Mouse (Mus musculus): Measurements from ENCODE around the gene Krtcap3. TPM values are rescaled to one million over a fixed set of nuclear protein-coding genes. Genes with fewer than 3 reads are reported as not detected.

The Krtcap3 gene
- polyA plus RNA-seq, 1 experiment from 2014 or later, result 4.7 TPM

DNA sequence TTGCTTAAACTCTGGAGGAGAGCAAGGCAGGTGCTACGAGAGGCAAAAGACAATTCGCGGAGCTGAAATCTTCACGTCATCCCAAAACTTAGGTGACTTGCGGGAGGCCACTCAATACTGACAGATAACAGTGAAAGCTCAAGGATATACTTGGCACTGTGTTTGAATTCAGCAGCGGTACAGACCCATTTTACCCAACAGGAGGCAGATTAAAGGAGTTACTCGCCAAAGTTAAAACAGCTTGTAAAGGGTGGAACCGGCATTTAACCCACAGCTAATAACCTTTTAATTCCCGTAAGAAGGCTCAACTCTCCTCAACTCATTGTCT is 39.8 kb downstream of the Krtcap3 start:
- Histone ChIP-seq H3K27ac (replicated peaks) (peak overlapping the region; percentile 81), H3K9ac (replicated peaks) (peak overlapping the region; percentile 59), H3K4me1 (peaks cover 30% of the 10 kb centered on the region), H3K27me3 (no peaks in the 10 kb centered on the region), H3K9me3 (no peaks in the 10 kb centered on the region), H3K36me3 (peaks cover 14% of the 10 kb centered on the region; the same call in 1 of the 2 replicates), H3K4me3 (peak overlapping the region; percentile 51), H3K4me2 (replicated peaks) (peak overlapping the region; percentile 84)
- 3% methylated on average over 9 of the region's 9 CpGs for WGBS
- no peak for ATAC-seq (ENCODE audit: low FRiP score, low read depth)

DNA sequence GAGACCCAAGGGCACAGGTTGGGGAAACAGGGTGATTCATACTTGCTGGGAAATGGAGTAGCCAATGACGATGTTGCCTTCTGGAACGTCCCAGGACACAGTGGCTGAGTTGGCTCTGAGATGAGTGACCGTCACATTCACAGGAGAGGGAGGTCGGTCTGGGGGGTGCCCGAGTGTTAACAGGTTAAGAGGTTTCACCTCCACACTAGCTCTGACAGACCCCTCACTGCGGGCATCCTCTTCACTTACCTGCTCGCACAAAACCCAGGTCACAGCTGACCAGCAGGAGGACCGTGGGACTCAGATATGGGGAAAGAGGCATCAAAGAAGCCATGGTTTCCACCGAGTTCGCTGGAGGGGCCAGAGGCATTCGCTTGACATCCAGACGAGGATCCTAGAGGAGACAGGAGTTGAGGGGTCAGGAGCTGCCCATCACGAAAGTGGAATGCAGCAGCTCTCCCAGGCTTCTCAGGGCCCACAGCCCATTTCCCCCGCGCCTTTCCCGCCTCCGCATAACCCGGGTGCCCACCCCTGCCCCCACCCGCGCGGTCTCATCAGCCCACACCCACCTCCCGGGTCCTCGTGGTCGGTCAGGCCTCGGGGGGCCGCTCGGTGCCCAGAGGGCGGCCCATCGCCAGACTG is 43.6 kb downstream of the Krtcap3 start:
- Histone ChIP-seq H3K36me3 (0 out of 2 replicates have a peak, but pooled peaks cover 8% of the 10 kb centered on the region), H3K27ac (replicated peaks) (peak overlapping the region; percentile 88), H3K9me3 (no peaks in the 10 kb centered on the region), H3K9ac (replicated peaks) (peak overlapping the region; percentile 93), H3K27me3 (peaks cover 6% of the 10 kb centered on the region; the same call in 1 of the 2 replicates), H3K4me1 (peaks cover 28% of the 10 kb centered on the region), H3K4me3 (peak overlapping the region; percentile 82), H3K4me2 (replicated peaks) (peak overlapping the region; percentile 87)
- no peak for ATAC-seq (ENCODE audit: low FRiP score, low read depth)
- 5% methylated on average over 26 of the region's 29 CpGs for WGBS

- Histone ChIP-seq H3K9ac (replicated peaks) (peak within 1 kb of the TSS; percentile 93), H3K36me3 (0 out of 2 replicates have a peak, but pooled peaks cover 8% of the 10 kb centered on the region), H3K4me2 (replicated peaks) (peak within 1 kb of the TSS; percentile 87), H3K27me3 (peaks cover 6% of the 10 kb centered on the region; the same call in 1 of the 2 replicates), H3K4me1 (peaks cover 23% of the 10 kb centered on the region), H3K27ac (replicated peaks) (peak within 1 kb of the TSS; percentile 88), H3K9me3 (no peaks in the 10 kb centered on the region), H3K4me3 (peak within 1 kb of the TSS; percentile 82)
- peak; percentile 83 for ATAC-seq (ENCODE audit: low FRiP score, low read depth)
- WGBS, result under 1% methylated on average over 32 of the region's 46 CpGs
Observed at GRCm38 (mm10) chr5:31295606-31296141, 44.2 kb downstream of the Krtcap3 start, which contains the start of gene Fndc4. Gene Fndc4, minus strand, starts transcription at chr5:31296080.

- 84% methylated on average over 13 of the region's 13 CpGs for WGBS
- H3K4me2 ChIP-seq (replicated peaks), result peak within 1 kb of the TSS; percentile 87
- 0 out of 2 replicates have a peak, but pooled peaks cover 8% of the 10 kb centered on the region for H3K36me3 ChIP-seq
- peaks cover 16% of the 10 kb centered on the region for H3K4me1 ChIP-seq
- H3K9me3 ChIP-seq, result no peaks in the 10 kb centered on the region
- H3K27me3 ChIP-seq, result peaks cover 6% of the 10 kb centered on the region; the same call in 1 of the 2 replicates
- H3K27ac ChIP-seq (replicated peaks), result no peak within 1 kb of the TSS
- H3K9ac ChIP-seq (replicated peaks), result peak within 1 kb of the TSS; percentile 93; the same call in 1 of the 2 replicates
- ATAC-seq (ENCODE audit: low FRiP score, low read depth), result no peak
- H3K4me3 ChIP-seq, result peak within 1 kb of the TSS; percentile 82; the same call in 1 of the 2 replicates
Observed at GRCm38 (mm10) chr5:31297047-31297757, 45.7 kb downstream of the Krtcap3 start, which contains the start of gene Gckr. Gene Gckr, plus strand, starts transcription at chr5:31297443.

GRCm38 (mm10) chr5:31297981-31298380 is 46.5 kb downstream of the Krtcap3 start:
- no peak overlapping the region for H3K4me3 ChIP-seq
- peaks cover 6% of the 10 kb centered on the region; the same call in 1 of the 2 replicates for H3K27me3 ChIP-seq

GRCm38 (mm10) chr5:31298486-31298885 is 47.0 kb downstream of the Krtcap3 start:
- Histone ChIP-seq H3K27ac (replicated peaks) (no peak overlapping the region), H3K4me1 (peaks cover 16% of the 10 kb centered on the region), H3K36me3 (0 out of 2 replicates have a peak, but pooled peaks cover 8% of the 10 kb centered on the region), H3K27me3 (peaks cover 6% of the 10 kb centered on the region; the same call in 1 of the 2 replicates), H3K4me2 (replicated peaks) (no peak overlapping the region), H3K4me3 (no peak overlapping the region), H3K9me3 (no peaks in the 10 kb centered on the region), H3K9ac (replicated peaks) (no peak overlapping the region)
- WGBS, result 78% methylated on average over 2 of the region's 2 CpGs
- no peak for ATAC-seq (ENCODE audit: low FRiP score, low read depth)

More at GRCm38 (mm10) chr5:31297981-31298380, 46.5 kb downstream of the Krtcap3 start:
- ATAC-seq (ENCODE audit: low FRiP score, low read depth), result no peak
- 0 out of 2 replicates have a peak, but pooled peaks cover 8% of the 10 kb centered on the region for H3K36me3 ChIP-seq
- H3K9me3 ChIP-seq, result no peaks in the 10 kb centered on the region
- H3K4me1 ChIP-seq, result peaks cover 16% of the 10 kb centered on the region
- H3K27ac ChIP-seq (replicated peaks), result no peak overlapping the region
- 81% methylated on average over 3 of the region's 3 CpGs for WGBS
- H3K4me2 ChIP-seq (replicated peaks), result no peak overlapping the region
- H3K9ac ChIP-seq (replicated peaks), result no peak overlapping the region

DNA sequence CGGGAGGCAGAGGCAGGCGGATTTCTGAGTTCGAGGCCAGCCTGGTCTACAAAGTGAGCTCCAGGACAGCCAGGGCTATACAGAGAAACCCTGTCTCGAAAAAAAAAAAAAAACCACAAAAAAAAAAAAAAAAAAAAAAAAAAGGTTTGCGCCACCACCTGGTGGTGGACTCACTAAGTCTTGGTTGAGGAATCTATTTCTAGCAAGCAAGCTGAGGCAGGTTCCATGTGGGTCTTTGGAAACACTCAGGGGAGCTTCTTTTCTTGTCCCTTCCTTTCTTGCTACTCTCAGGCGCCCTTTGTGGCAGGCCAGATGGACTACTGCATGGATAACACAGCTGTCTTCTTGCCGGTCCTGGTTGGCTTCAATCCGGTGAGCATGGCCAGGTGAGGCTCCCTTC is 50.4 kb downstream of the Krtcap3 start:
- Histone ChIP-seq H3K4me2 (replicated peaks) (no peak overlapping the region), H3K9me3 (no peaks in the 10 kb centered on the region), H3K9ac (replicated peaks) (no peak overlapping the region), H3K4me1 (no peaks in the 10 kb centered on the region), H3K27ac (replicated peaks) (no peak overlapping the region), H3K4me3 (no peak overlapping the region), H3K27me3 (peaks cover 6% of the 10 kb centered on the region; the same call in 1 of the 2 replicates), H3K36me3 (no peaks in the 10 kb centered on the region)
- ATAC-seq (ENCODE audit: low FRiP score, low read depth), result no peak
- WGBS, result 78% methylated on average over 7 of the region's 8 CpGs

Other genes starting within 250 kb of the Krtcap3 start
- 117 and 120 TPM in 2 replicates for gene Atraid, start 203.4 kb upstream of the Krtcap3 start, polyA plus RNA-seq (2016; fragmentation: Nextera tagmentation; extraction: Ambion mirVana)
- gene Slc5a6, start 202.8 kb upstream of the Krtcap3 start, polyA plus RNA-seq (2016; fragmentation: Nextera tagmentation; extraction: Ambion mirVana), result 11.7 and 12.9 TPM in 2 replicates
- 39.2 and 39.7 TPM in 2 replicates for gene Cad, start 196.9 kb upstream of the Krtcap3 start, polyA plus RNA-seq (2016; fragmentation: Nextera tagmentation; extraction: Ambion mirVana)
- gene Dnajc5g, start 145.4 kb upstream of the Krtcap3 start, polyA plus RNA-seq (2016; fragmentation: Nextera tagmentation; extraction: Ambion mirVana), result not detected in 2 replicates
- 10.7 and 11.2 TPM in 2 replicates for gene Slc30a3, start 143.5 kb upstream of the Krtcap3 start, polyA plus RNA-seq (2016; fragmentation: Nextera tagmentation; extraction: Ambion mirVana)
- gene Trim54, start 135.0 kb upstream of the Krtcap3 start, polyA plus RNA-seq (2016; fragmentation: Nextera tagmentation; extraction: Ambion mirVana), result not detected in 2 replicates
- not detected in 2 replicates for gene Ucn, start 112.9 kb upstream of the Krtcap3 start, polyA plus RNA-seq (2016; fragmentation: Nextera tagmentation; extraction: Ambion mirVana)
- 53.1 and 56.8 TPM in 2 replicates for gene Mpv17, start 97.4 kb upstream of the Krtcap3 start, polyA plus RNA-seq (2016; fragmentation: Nextera tagmentation; extraction: Ambion mirVana)
- gene Gm29609, start 71.8 kb upstream of the Krtcap3 start, polyA plus RNA-seq (2016; fragmentation: Nextera tagmentation; extraction: Ambion mirVana), result 1.3 and 3.6 TPM in 2 replicates
- 97.3 and 97.6 TPM in 2 replicates for gene Gtf3c2, start 71.5 kb upstream of the Krtcap3 start, polyA plus RNA-seq (2016; fragmentation: Nextera tagmentation; extraction: Ambion mirVana)
- gene Snx17, start 58.5 kb upstream of the Krtcap3 start, polyA plus RNA-seq (2016; fragmentation: Nextera tagmentation; extraction: Ambion mirVana), result 141 and 153 TPM in 2 replicates
- gene Eif2b4, start 58.3 kb upstream of the Krtcap3 start, polyA plus RNA-seq (2016; fragmentation: Nextera tagmentation; extraction: Ambion mirVana), result 65.6 and 68.0 TPM in 2 replicates
- gene Zfp513, start 49.4 kb upstream of the Krtcap3 start, polyA plus RNA-seq (2016; fragmentation: Nextera tagmentation; extraction: Ambion mirVana), result 22.0 and 25.2 TPM in 2 replicates
- 163 and 167 TPM in 2 replicates for gene Ppm1g, start 31.0 kb upstream of the Krtcap3 start, polyA plus RNA-seq (2016; fragmentation: Nextera tagmentation; extraction: Ambion mirVana)
- gene Nrbp1, start 10.8 kb upstream of the Krtcap3 start, polyA plus RNA-seq (2016; fragmentation: Nextera tagmentation; extraction: Ambion mirVana), result 144 and 151 TPM in 2 replicates
- 0.63 and 0.71 TPM in 2 replicates for gene Gm9970, start 10.5 kb upstream of the Krtcap3 start, polyA plus RNA-seq (2016; fragmentation: Nextera tagmentation; extraction: Ambion mirVana)
- gene Ift172, start 39.4 kb downstream of the Krtcap3 start, polyA plus RNA-seq (2016; fragmentation: Nextera tagmentation; extraction: Ambion mirVana), result 50.7 and 56.1 TPM in 2 replicates
- 57.8 and 64.6 TPM in 2 replicates for gene Fndc4, start 44.4 kb downstream of the Krtcap3 start, polyA plus RNA-seq (2016; fragmentation: Nextera tagmentation; extraction: Ambion mirVana)
- gene Gckr, start 45.8 kb downstream of the Krtcap3 start, polyA plus RNA-seq (2016; fragmentation: Nextera tagmentation; extraction: Ambion mirVana), result 0.20 and 0.48 TPM in 2 replicates
- 99.2 and 103 TPM in 2 replicates for gene Zfp512, start 200.7 kb downstream of the Krtcap3 start, polyA plus RNA-seq (2016; fragmentation: Nextera tagmentation; extraction: Ambion mirVana)
- gene 4930548H24Rik, start 234.0 kb downstream of the Krtcap3 start, polyA plus RNA-seq (2016; fragmentation: Nextera tagmentation; extraction: Ambion mirVana), result 0.22 TPM in 1 of 2 replicates, not detected in the other
- 70.9 and 72.3 TPM in 2 replicates for gene Gpn1, start 243.1 kb downstream of the Krtcap3 start, polyA plus RNA-seq (2016; fragmentation: Nextera tagmentation; extraction: Ambion mirVana)